Mouse (Mus musculus) embryonic facial prominence, embryonic 14.5 days (tissue): ENCODE data around the gene Avil. TPM values are rescaled to one million over a fixed set of nuclear protein-coding genes. Genes with fewer than 3 reads are reported as not detected.

ENCODE experiments used
- ATAC-seq: fragments of 200-750 bp; cut with Nextera tagmentation; 2 replicates; pipeline ENCODE4 v1.8.0; 2017; ENCODE audit warnings: low read depth, moderate number of reproducible peaks, moderate TSS enrichment
- DNase-seq: peaks from one replicate; pipeline ENCODE4 v3.0.0-alpha.2; 2015; ENCODE audit warnings: low spot score
- H3K27ac ChIP-seq: fragments of 300-500 bp; sonication (generic); replicated peaks from 2 replicates; pipeline ENCODE4 v1.5.1; 2014; ENCODE audit warnings: low read depth, mild to moderate bottlenecking, low read length, moderate library complexity
- H3K27me3 ChIP-seq: fragments of 300-500 bp; sonication (generic); replicated peaks from 2 replicates; pipeline ENCODE4 v1.6.1; 2014; ENCODE audit warnings: low read length; ENCODE audit not compliant: control insufficient read depth, insufficient read depth
- H3K36me3 ChIP-seq: fragments of 300-500 bp; sonication (generic); 2 replicates; pipeline ENCODE4 v1.6.1; 2014; ENCODE audit warnings: low read length, mixed read lengths; ENCODE audit not compliant: control insufficient read depth, insufficient read depth
- H3K4me1 ChIP-seq: fragments of 300-500 bp; sonication (generic); 2 replicates; pipeline ENCODE4 v1.6.1; 2014; ENCODE audit warnings: antibody characterized with exemption, low read length; ENCODE audit not compliant: control insufficient read depth, insufficient read depth
- H3K4me2 ChIP-seq: fragments of 300-500 bp; sonication (generic); 2 replicates; pipeline ENCODE4 v1.6.1; 2014; ENCODE audit warnings: low read depth, mild to moderate bottlenecking, low read length, moderate library complexity, mixed read lengths
- H3K4me3 ChIP-seq: fragments of 300-500 bp; sonication (generic); 2 replicates; pipeline ENCODE4 v1.5.1; 2014; ENCODE audit warnings: low read depth, mild to moderate bottlenecking, low read length
- H3K9ac ChIP-seq: fragments of 300-500 bp; sonication (generic); 2 replicates; pipeline ENCODE4 v1.6.1; 2014; ENCODE audit warnings: low read depth, mild to moderate bottlenecking, low read length, moderate library complexity, mixed read lengths
- H3K9me3 ChIP-seq: fragments of 300-500 bp; sonication (generic); 2 replicates; pipeline ENCODE4 v1.6.1; 2016; ENCODE audit warnings: low read length; ENCODE audit not compliant: control insufficient read depth
- WGBS: fragments of 180-500 bp; shearing (Covaris S2); extraction: QIAGEN DNeasy Blood & Tissue Kit; methylation state at CpG from one replicate; pipeline ENCODE4 v1.1.7; 2014; 5-methylcytosine and 5-hydroxymethylcytosine counted together
- polyA plus RNA-seq: library from polyadenylated mRNA; unstranded; fragments of >200 nt; fragmentation: Nextera tagmentation; extraction: Ambion mirVana; gene quantifications from 2 replicates; pipeline ENCODE4 v1.2.1, GENCODE M21; 2014

Avil gene
- polyA plus RNA-seq, 1 experiment from 2014 or later, result 7.8 TPM

GRCm38 (mm10) chr10:126962966-126963330 lies 37.6 kb upstream of the Avil start:
- DNase-seq (peak; percentile 52), ATAC-seq (no peak)
- peak overlapping the region; percentile 95 for H3K27ac ChIP-seq
- H3K9me3 ChIP-seq, result no peaks in the 10 kb centered on the region
- WGBS, result 24% methylated on average over 6 of the region's 6 CpGs
- H3K4me1 ChIP-seq, result peaks cover 21% of the 10 kb centered on the region
- H3K27me3 ChIP-seq, result no peaks in the 10 kb centered on the region
- H3K9ac ChIP-seq, result peak overlapping the region; percentile 50
- H3K4me2 ChIP-seq, result 0 out of 2 replicates have a peak overlapping the region, but pooled peaks have one; percentile 33
- no peak overlapping the region for H3K4me3 ChIP-seq
- H3K36me3 ChIP-seq, result no peaks in the 10 kb centered on the region

GRCm38 (mm10) chr10:126963821-126964220 lies 36.7 kb upstream of the Avil start:
- no peak for DNase-seq
- peak overlapping the region; percentile 95 for H3K27ac ChIP-seq
- peaks cover 21% of the 10 kb centered on the region for H3K4me1 ChIP-seq
- 89% methylated on average over 8 of the region's 8 CpGs for WGBS
- H3K9me3 ChIP-seq, result no peaks in the 10 kb centered on the region
- H3K4me2 ChIP-seq, result no peak overlapping the region
- H3K4me3 ChIP-seq, result no peak overlapping the region
- H3K9ac ChIP-seq, result no peak overlapping the region
- H3K36me3 ChIP-seq, result no peaks in the 10 kb centered on the region
- H3K27me3 ChIP-seq, result no peaks in the 10 kb centered on the region
- ATAC-seq, result no peak

- Histone ChIP-seq H3K9ac (0 out of 2 replicates have a peak overlapping the region, but pooled peaks have one; percentile 21), H3K36me3 (no peaks in the 10 kb centered on the region), H3K9me3 (no peaks in the 10 kb centered on the region), H3K27ac (peak overlapping the region; percentile 77), H3K4me2 (peak overlapping the region; percentile 32), H3K4me3 (no peak overlapping the region), H3K4me1 (peaks cover 18% of the 10 kb centered on the region), H3K27me3 (no peaks in the 10 kb centered on the region)
- DNase-seq (no peak), ATAC-seq (peak; percentile 19; the same call in 1 of the 2 replicates)
- WGBS, result 13% methylated on average over 12 of the region's 12 CpGs
Measured at GRCm38 (mm10) chr10:126971363-126972050, 29.0 kb upstream of the Avil start.

DNA sequence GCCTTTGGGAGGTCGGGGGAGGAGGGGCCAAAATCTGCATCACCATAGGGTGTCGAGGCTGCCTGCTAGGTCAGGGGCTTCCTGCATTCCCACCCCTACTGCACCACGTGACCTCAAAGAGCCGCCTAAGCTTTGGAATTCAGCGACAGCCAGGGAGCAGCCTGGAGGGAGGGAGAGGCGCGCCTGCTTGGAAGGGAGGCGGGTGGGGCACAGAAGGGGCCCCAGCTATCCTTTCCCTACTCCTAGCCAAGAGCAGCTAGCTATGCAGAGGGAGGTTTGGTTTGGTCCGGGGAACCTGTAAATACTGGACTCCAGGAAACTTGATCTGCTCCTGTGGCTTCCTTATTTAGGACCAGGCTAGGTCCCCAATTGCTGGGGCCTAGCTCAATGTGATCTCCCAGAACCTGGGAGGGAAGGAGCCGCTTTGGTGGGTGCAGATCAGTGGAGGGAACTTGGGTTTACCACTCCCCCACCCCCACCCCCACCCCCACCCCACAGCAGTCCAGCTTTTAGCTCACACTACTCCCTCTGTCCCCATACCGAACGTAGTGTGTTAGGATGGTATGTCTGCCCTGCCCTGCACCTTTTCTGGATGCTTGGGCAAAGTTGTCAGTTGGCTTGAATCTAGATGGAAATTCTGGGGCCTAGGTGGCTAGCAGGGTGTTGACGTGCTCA lies 28.3 kb upstream of the Avil start:
- Histone ChIP-seq H3K27ac (peak overlapping the region; percentile 77), H3K36me3 (no peaks in the 10 kb centered on the region), H3K4me1 (peaks cover 18% of the 10 kb centered on the region), H3K27me3 (no peaks in the 10 kb centered on the region), H3K9me3 (no peaks in the 10 kb centered on the region), H3K9ac (0 out of 2 replicates have a peak overlapping the region, but pooled peaks have one; percentile 21), H3K4me2 (peak overlapping the region; percentile 32), H3K4me3 (no peak overlapping the region)
- 6% methylated on average over 12 of the region's 13 CpGs for WGBS
- DNase-seq (peak; percentile 95), ATAC-seq (peak; percentile 95)

DNA sequence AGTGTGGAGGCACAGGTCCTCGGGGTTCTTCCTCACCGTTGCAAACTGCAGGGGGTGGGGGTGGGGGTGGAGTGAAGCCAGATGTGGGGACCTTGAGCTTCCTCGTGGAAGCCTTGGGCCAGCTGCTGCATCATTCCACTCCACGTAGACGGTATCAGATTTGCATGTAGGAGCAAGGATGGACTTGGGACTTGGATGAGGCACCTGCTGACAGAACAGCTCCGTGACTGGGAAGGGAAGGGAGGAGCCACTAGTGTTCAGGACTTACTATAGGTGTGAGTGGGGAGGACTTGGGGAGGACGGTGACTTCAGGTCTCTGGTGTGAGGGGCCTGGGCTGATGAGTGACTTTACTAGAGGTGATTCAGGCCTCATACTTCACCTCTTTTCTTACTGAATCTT lies 27.5 kb upstream of the Avil start:
- Histone ChIP-seq H3K9me3 (no peaks in the 10 kb centered on the region), H3K4me3 (no peak overlapping the region), H3K27me3 (no peaks in the 10 kb centered on the region), H3K9ac (no peak overlapping the region), H3K4me2 (no peak overlapping the region), H3K4me1 (peaks cover 24% of the 10 kb centered on the region), H3K27ac (peak overlapping the region; percentile 77; the same call in 1 of the 2 replicates), H3K36me3 (no peaks in the 10 kb centered on the region)
- DNase-seq (no peak), ATAC-seq (no peak)
- 19% methylated on average over 7 of the region's 7 CpGs for WGBS

- Histone ChIP-seq H3K36me3 (no peaks in the 10 kb centered on the region), H3K4me3 (no peak overlapping the region), H3K4me1 (peaks cover 26% of the 10 kb centered on the region), H3K27ac (no peak overlapping the region), H3K9ac (no peak overlapping the region), H3K27me3 (no peaks in the 10 kb centered on the region), H3K9me3 (no peaks in the 10 kb centered on the region), H3K4me2 (no peak overlapping the region)
- 77% methylated on average over 6 of the region's 6 CpGs for WGBS
- ATAC-seq (no peak), DNase-seq (no peak)
Measured at GRCm38 (mm10) chr10:126975706-126976105, 24.8 kb upstream of the Avil start.

DNA sequence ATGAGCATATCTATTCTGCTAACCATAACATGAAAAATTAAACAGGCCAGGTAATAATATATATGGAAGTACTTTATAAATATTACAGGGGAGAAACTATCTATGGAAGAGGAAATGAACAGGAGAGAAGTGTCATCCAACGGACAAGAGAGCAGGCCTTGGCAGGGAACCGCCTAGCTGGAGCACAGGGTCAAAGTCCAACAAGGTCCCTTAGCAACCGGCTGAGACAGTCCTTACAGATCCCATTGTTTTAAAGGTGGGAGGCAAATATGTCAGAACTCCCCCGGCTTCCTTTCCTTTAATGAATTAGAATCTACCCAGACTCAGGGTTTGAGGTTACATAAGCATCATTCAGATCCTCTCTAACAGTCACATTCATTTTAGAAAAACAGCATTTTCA lies 23.4 kb upstream of the Avil start:
- H3K36me3 ChIP-seq, result no peaks in the 10 kb centered on the region
- DNase-seq (no peak), ATAC-seq (no peak)
- no peaks in the 10 kb centered on the region for H3K27me3 ChIP-seq
- H3K4me2 ChIP-seq, result no peak overlapping the region
- no peak overlapping the region for H3K27ac ChIP-seq
- H3K9me3 ChIP-seq, result no peaks in the 10 kb centered on the region
- H3K4me3 ChIP-seq, result no peak overlapping the region
- WGBS, result 53% methylated on average over 4 of the region's 4 CpGs
- H3K4me1 ChIP-seq, result peaks cover 32% of the 10 kb centered on the region
- H3K9ac ChIP-seq, result no peak overlapping the region

GRCm38 (mm10) chr10:126978277-126978994 lies 22.1 kb upstream of the Avil start, which contains the start of gene Ctdsp2:
Gene Ctdsp2 (plus strand): TSS chr10:126978717.
- peaks cover 34% of the 10 kb centered on the region for H3K4me1 ChIP-seq
- H3K4me2 ChIP-seq, result peak within 1 kb of the TSS; percentile 91
- no peaks in the 10 kb centered on the region for H3K27me3 ChIP-seq
- ATAC-seq (peak; percentile 93), DNase-seq (peak; percentile 100)
- peaks cover 3% of the 10 kb centered on the region; the same call in 1 of the 2 replicates for H3K36me3 ChIP-seq
- H3K4me3 ChIP-seq, result peak within 1 kb of the TSS; percentile 98
- H3K27ac ChIP-seq, result peak within 1 kb of the TSS; percentile 99
- WGBS, result under 1% methylated on average over 45 of the region's 56 CpGs
- H3K9ac ChIP-seq, result peak within 1 kb of the TSS; percentile 98
- H3K9me3 ChIP-seq, result no peaks in the 10 kb centered on the region
